18 mouse cellular contexts compared by ENCODE assay signal in the genomic region with DNA sequence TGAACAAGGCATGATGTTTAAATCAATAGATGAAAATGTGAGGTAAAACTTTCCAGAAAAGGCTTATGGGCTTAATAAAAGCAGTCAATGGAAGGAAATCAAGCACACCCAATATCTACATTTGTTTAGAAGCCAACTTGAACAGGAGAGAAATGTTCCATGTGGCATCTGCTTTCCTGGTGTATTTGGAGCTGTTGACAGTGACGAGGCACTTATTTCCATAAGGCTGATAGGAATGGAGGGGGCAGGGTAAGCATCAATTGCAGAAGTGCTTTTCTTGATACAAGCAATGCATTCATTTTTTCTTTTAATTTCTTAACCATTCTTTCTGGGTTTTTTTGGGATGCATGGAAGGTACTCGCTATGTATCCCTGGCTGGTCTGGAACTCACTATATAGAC.
"Had no signal": no experiment of that assay in that cellular context is flagged by ENCODE, and none has a peak within 500 bp of the region (broad histone marks: within the 10 kb centered on the region; RNA-seq: fewer than 3 reads in every experiment).

No protein-coding gene starts in this region.

- H3K4me1 ChIP-seq: lung, embryonic 15.5 days; midbrain, embryonic 13.5 days; midbrain, embryonic 15.5 days; neural tube, embryonic 12.5 days had no signal

- H3K36me3 ChIP-seq: lung, embryonic 15.5 days; midbrain, embryonic 13.5 days; midbrain, embryonic 15.5 days; neural tube, embryonic 12.5 days had no signal

- H3K27ac ChIP-seq: lung, embryonic 15.5 days; macrophage; midbrain, embryonic 13.5 days; midbrain, embryonic 15.5 days; neural tube, embryonic 12.5 days had no signal

- DNase-seq: liver, postnatal 0 days; lung, adult 2 months; lung, postnatal 14 days; lung, postnatal 36 days; right cerebral cortex, postnatal 14 days; right cerebral cortex, postnatal 4 days; spleen, adult 18-20 months; thymus, adult 18-20 months; thymus, postnatal 25 days; thymus, postnatal 4 days had no signal

- H3K27me3 ChIP-seq: lung, embryonic 15.5 days; midbrain, embryonic 15.5 days; neural tube, embryonic 12.5 days had no signal

- H3K9ac ChIP-seq: liver, postnatal 0 days; lung, embryonic 15.5 days; midbrain, embryonic 13.5 days; midbrain, embryonic 15.5 days; neural tube, embryonic 12.5 days had no signal

- H3K9me3 ChIP-seq: lung, embryonic 15.5 days; megakaryocyte, embryonic 14.5 days; midbrain, embryonic 13.5 days; midbrain, embryonic 15.5 days; neural tube, embryonic 12.5 days had no signal

- H3K4me3 ChIP-seq: lung, embryonic 15.5 days; megakaryocyte, embryonic 14.5 days; midbrain, embryonic 13.5 days; midbrain, embryonic 15.5 days; neural tube, embryonic 12.5 days had no signal

- ATAC-seq: liver, postnatal 0 days; lung, postnatal 0 days; midbrain, embryonic 13.5 days; midbrain, embryonic 15.5 days had no signal

- H3K4me2 ChIP-seq: lung, embryonic 15.5 days; midbrain, embryonic 11.5 days; midbrain, embryonic 13.5 days; midbrain, embryonic 15.5 days; neural tube, embryonic 12.5 days had no signal
